Mouse (Mus musculus): ENCODE results near the gene Prc1. TPM values are rescaled to one million over a fixed set of nuclear protein-coding genes. Genes with fewer than 3 reads are reported as not detected.

Gene Prc1
- polyA plus RNA-seq, 1 experiment from 2014 or later: 42.0 TPM

- peak overlapping the region; percentile 17 for H3K27ac ChIP-seq (replicated peaks)
Observed at GRCm38 (mm10) chr7:80294764-80295648, 756 bp downstream of the Prc1 start.

GRCm38 (mm10) chr7:80296462-80296861 is 2.2 kb downstream of the Prc1 start:
- WGBS: 94% methylated on average over 6 of the region's 6 CpGs
- Histone ChIP-seq H3K4me2 (no peak overlapping the region), H3K27ac (replicated peaks) (no peak overlapping the region), H3K27me3 (no peaks in the 10 kb centered on the region), H3K36me3 (peaks cover 3% of the 10 kb centered on the region; the same call in 1 of the 2 replicates), H3K9ac (no peak overlapping the region), H3K9me3 (no peaks in the 10 kb centered on the region), H3K4me1 (replicated peaks) (peaks cover 4% of the 10 kb centered on the region; the same call in 1 of the 2 replicates), H3K4me3 (no peak overlapping the region)
- ATAC-seq (ENCODE audit: low FRiP score, low read depth): no peak

More at GRCm38 (mm10) chr7:80294764-80295648, 756 bp downstream of the Prc1 start:
- peaks cover 4% of the 10 kb centered on the region; the same call in 1 of the 2 replicates for H3K4me1 ChIP-seq (replicated peaks)
- H3K36me3 ChIP-seq: peaks cover 12% of the 10 kb centered on the region
- ATAC-seq (ENCODE audit: low FRiP score, low read depth): no peak
- no peaks in the 10 kb centered on the region for H3K9me3 ChIP-seq
- H3K4me3 ChIP-seq: peak overlapping the region; percentile 57
- H3K9ac ChIP-seq: peak overlapping the region; percentile 36
- H3K4me2 ChIP-seq: peak overlapping the region; percentile 87
- no peaks in the 10 kb centered on the region for H3K27me3 ChIP-seq
- 10% methylated on average over 37 of the region's 37 CpGs for WGBS

- no peak overlapping the region for H3K4me2 ChIP-seq
- H3K9me3 ChIP-seq: no peaks in the 10 kb centered on the region
- no peak overlapping the region for H3K9ac ChIP-seq
- no peak overlapping the region for H3K4me3 ChIP-seq
- no peaks in the 10 kb centered on the region for H3K27me3 ChIP-seq
- no peak for ATAC-seq (ENCODE audit: low FRiP score, low read depth)
- H3K36me3 ChIP-seq: no peaks in the 10 kb centered on the region
- no peak overlapping the region for H3K27ac ChIP-seq (replicated peaks)
- WGBS: 83% methylated on average over 3 of the region's 3 CpGs
- peaks cover 4% of the 10 kb centered on the region; the same call in 1 of the 2 replicates for H3K4me1 ChIP-seq (replicated peaks)
Observed at GRCm38 (mm10) chr7:80297041-80297440, 2.8 kb downstream of the Prc1 start.

- Histone ChIP-seq H3K27me3 (no peaks in the 10 kb centered on the region), H3K36me3 (no peaks in the 10 kb centered on the region), H3K9me3 (no peaks in the 10 kb centered on the region), H3K27ac (replicated peaks) (no peak overlapping the region), H3K4me1 (replicated peaks) (peaks cover 4% of the 10 kb centered on the region; the same call in 1 of the 2 replicates), H3K4me3 (no peak overlapping the region), H3K9ac (no peak overlapping the region), H3K4me2 (no peak overlapping the region)
- 93% methylated on average over 4 of the region's 4 CpGs for WGBS
- no peak for ATAC-seq (ENCODE audit: low FRiP score, low read depth)
Observed at GRCm38 (mm10) chr7:80298754-80299153, 4.5 kb downstream of the Prc1 start.

- H3K36me3 ChIP-seq: no peaks in the 10 kb centered on the region
- no peak overlapping the region for H3K4me3 ChIP-seq
- 89% methylated on average over 3 of the region's 3 CpGs for WGBS
- no peak for ATAC-seq (ENCODE audit: low FRiP score, low read depth)
- H3K4me2 ChIP-seq: no peak overlapping the region
- no peak overlapping the region; the same call in 1 of the 2 replicates for H3K27ac ChIP-seq (replicated peaks)
- no peak overlapping the region for H3K9ac ChIP-seq
- no peaks in the 10 kb centered on the region for H3K9me3 ChIP-seq
- H3K27me3 ChIP-seq: no peaks in the 10 kb centered on the region
- H3K4me1 ChIP-seq (replicated peaks): peaks cover 4% of the 10 kb centered on the region; the same call in 1 of the 2 replicates
Observed at GRCm38 (mm10) chr7:80299568-80299967, 5.3 kb downstream of the Prc1 start.

GRCm38 (mm10) chr7:80301522-80301921 is 7.3 kb downstream of the Prc1 start:
- H3K9me3 ChIP-seq: no peaks in the 10 kb centered on the region
- H3K27me3 ChIP-seq: no peaks in the 10 kb centered on the region
- H3K4me3 ChIP-seq: no peak overlapping the region
- no peak overlapping the region for H3K9ac ChIP-seq
- no peaks in the 10 kb centered on the region; the same call in 1 of the 2 replicates for H3K4me1 ChIP-seq (replicated peaks)
- WGBS: 88% methylated on average over 2 of the region's 2 CpGs
- no peak for ATAC-seq (ENCODE audit: low FRiP score, low read depth)
- H3K4me2 ChIP-seq: no peak overlapping the region
- H3K36me3 ChIP-seq: no peaks in the 10 kb centered on the region
- H3K27ac ChIP-seq (replicated peaks): no peak overlapping the region

- Histone ChIP-seq H3K9ac (no peak overlapping the region), H3K4me1 (replicated peaks) (no peaks in the 10 kb centered on the region), H3K27ac (replicated peaks) (no peak overlapping the region), H3K4me3 (no peak overlapping the region), H3K27me3 (no peaks in the 10 kb centered on the region), H3K36me3 (peaks cover 4% of the 10 kb centered on the region; the same call in 1 of the 2 replicates), H3K4me2 (no peak overlapping the region), H3K9me3 (no peaks in the 10 kb centered on the region)
- WGBS: 84% methylated on average over 3 of the region's 3 CpGs
- ATAC-seq (ENCODE audit: low FRiP score, low read depth): no peak
Observed at GRCm38 (mm10) chr7:80307766-80308165, 13.5 kb downstream of the Prc1 start.

GRCm38 (mm10) chr7:80310771-80311170 is 16.5 kb downstream of the Prc1 start:
- H3K36me3 ChIP-seq: peaks cover 14% of the 10 kb centered on the region
- WGBS: 88% methylated on average over 7 of the region's 7 CpGs

GRCm38 (mm10) chr7:80315733-80316132 is 21.5 kb downstream of the Prc1 start:
- 88% methylated on average over 2 of the region's 2 CpGs for WGBS

More at GRCm38 (mm10) chr7:80310771-80311170, 16.5 kb downstream of the Prc1 start:
- H3K4me2 ChIP-seq: no peak overlapping the region
- no peak overlapping the region for H3K9ac ChIP-seq
- H3K27me3 ChIP-seq: no peaks in the 10 kb centered on the region
- ATAC-seq (ENCODE audit: low FRiP score, low read depth): no peak
- H3K9me3 ChIP-seq: no peaks in the 10 kb centered on the region
- H3K4me1 ChIP-seq (replicated peaks): no peaks in the 10 kb centered on the region
- H3K27ac ChIP-seq (replicated peaks): no peak overlapping the region
- no peak overlapping the region for H3K4me3 ChIP-seq

GRCm38 (mm10) chr7:80317439-80318115 is 23.3 kb downstream of the Prc1 start:
- Histone ChIP-seq H3K9ac (no peak overlapping the region), H3K4me3 (no peak overlapping the region), H3K36me3 (peaks cover 25% of the 10 kb centered on the region), H3K4me2 (no peak overlapping the region), H3K4me1 (replicated peaks) (peaks cover 9% of the 10 kb centered on the region), H3K27ac (replicated peaks) (no peak overlapping the region), H3K9me3 (no peaks in the 10 kb centered on the region), H3K27me3 (no peaks in the 10 kb centered on the region)
- no peak for ATAC-seq (ENCODE audit: low FRiP score, low read depth)
- 79% methylated on average over 1 of the region's 1 CpGs for WGBS

More at GRCm38 (mm10) chr7:80315733-80316132, 21.5 kb downstream of the Prc1 start:
- Histone ChIP-seq H3K9ac (no peak overlapping the region), H3K27me3 (no peaks in the 10 kb centered on the region), H3K9me3 (no peaks in the 10 kb centered on the region), H3K4me3 (no peak overlapping the region), H3K4me1 (replicated peaks) (no peaks in the 10 kb centered on the region), H3K27ac (replicated peaks) (no peak overlapping the region), H3K36me3 (peaks cover 29% of the 10 kb centered on the region), H3K4me2 (no peak overlapping the region)
- ATAC-seq (ENCODE audit: low FRiP score, low read depth): no peak

GRCm38 (mm10) chr7:80318670-80319069 is 24.4 kb downstream of the Prc1 start:
- Histone ChIP-seq H3K9ac (no peak overlapping the region), H3K4me2 (no peak overlapping the region), H3K36me3 (peaks cover 25% of the 10 kb centered on the region), H3K27ac (replicated peaks) (no peak overlapping the region), H3K4me3 (no peak overlapping the region), H3K9me3 (no peaks in the 10 kb centered on the region), H3K27me3 (no peaks in the 10 kb centered on the region), H3K4me1 (replicated peaks) (peaks cover 19% of the 10 kb centered on the region)
- no peak for ATAC-seq (ENCODE audit: low FRiP score, low read depth)
- WGBS: 92% methylated on average over 4 of the region's 4 CpGs

Measured in hindbrain, embryonic 15.5 days (tissue).